Mouse (Mus musculus) megakaryocyte, adult 5-6 weeks (primary cell): Measurements from ENCODE around the gene Prr22. TPM values are rescaled to one million over a fixed set of nuclear protein-coding genes. Genes with fewer than 3 reads are reported as not detected.

ENCODE experiments used
- ATAC-seq: 2 replicates; pipeline ENCODE4 v1.8.0; 2016; ENCODE audit warnings: mild to moderate bottlenecking, inconsistent platforms; ENCODE audit not compliant: poor library complexity, severe bottlenecking
- total RNA-seq, 2 experiments: library from RNA; stranded (forward) in 1 of 2; stranded (reverse) in 1 of 2; fragments of 153-499, 151-499 nt in 1 of 2; fragments of 221-1000, 200-1000 nt in 1 of 2; gene quantifications; 2 replicates each; pipeline versions ENCODE4 v1.2.3 to v1.2.4; 2015 to 2017

Gene Prr22
- total RNA-seq, 2 experiments from 2014 or later = 0.85 TPM; not detected in 1

- ATAC-seq = no peak
Measured at GRCm38 (mm10) chr17:56759261-56759660, 10.8 kb upstream of the Prr22 start.

- no peak for ATAC-seq
Measured at GRCm38 (mm10) chr17:56761077-56761476, 9.0 kb upstream of the Prr22 start.

GRCm38 (mm10) chr17:56761991-56762410 is 8.0 kb upstream of the Prr22 start:
- ATAC-seq = peak; percentile 38

- peak; percentile 40 for ATAC-seq
Measured at GRCm38 (mm10) chr17:56762769-56763731, 7.0 kb upstream of the Prr22 start.

GRCm38 (mm10) chr17:56763741-56764250 is 6.3 kb upstream of the Prr22 start:
- no peak for ATAC-seq

- ATAC-seq = peak; percentile 77
Measured at GRCm38 (mm10) chr17:56764474-56765354, 5.3 kb upstream of the Prr22 start, which contains the start of gene Dus3l. TSS of gene Dus3l (plus strand) at chr17:56764757.

GRCm38 (mm10) chr17:56765431-56765830 is 4.6 kb upstream of the Prr22 start:
- no peak for ATAC-seq

- no peak for ATAC-seq
Measured at GRCm38 (mm10) chr17:56766631-56767405, 3.2 kb upstream of the Prr22 start.

- no peak for ATAC-seq
Measured at GRCm38 (mm10) chr17:56767531-56768135, 2.4 kb upstream of the Prr22 start.

GRCm38 (mm10) chr17:56768941-56769340 is 1.1 kb upstream of the Prr22 start:
- no peak for ATAC-seq

- ATAC-seq = no peak
Measured at GRCm38 (mm10) chr17:56777568-56777967, 7.5 kb downstream of the Prr22 start.

GRCm38 (mm10) chr17:56778779-56779362 is 8.8 kb downstream of the Prr22 start:
- no peak for ATAC-seq

- ATAC-seq = no peak
Measured at GRCm38 (mm10) chr17:56780291-56780978, 10.4 kb downstream of the Prr22 start.

GRCm38 (mm10) chr17:56788886-56789285 is 18.8 kb downstream of the Prr22 start:
- no peak for ATAC-seq

- ATAC-seq = no peak
Measured at GRCm38 (mm10) chr17:56789286-56789685, 19.2 kb downstream of the Prr22 start.

GRCm38 (mm10) chr17:56792588-56792987 is 22.5 kb downstream of the Prr22 start:
- no peak for ATAC-seq

- ATAC-seq = no peak
Measured at GRCm38 (mm10) chr17:56793614-56794319, 23.7 kb downstream of the Prr22 start.

- no peak for ATAC-seq
Measured at GRCm38 (mm10) chr17:56799276-56799675, 29.2 kb downstream of the Prr22 start.
